In genomic region chr3:18482006-18482405, GRCm38 (mm10) we compare ENCODE assay signal across 19 mouse cellular contexts.
DNase-seq lines count a peak whose midpoint lies in the region; ATAC-seq lines count a peak whose summit lies in the region.
"Had no signal": no experiment of that assay in that cellular context is flagged by ENCODE, and none has a peak within 500 bp of the region (broad histone marks: within the 10 kb centered on the region; RNA-seq: fewer than 3 reads in every experiment).

No protein-coding gene starts in this region.

- H3K4me2 ChIP-seq in lung, embryonic 16.5 days (ENCODE audit: low read depth, low read length), result no peak overlapping the region
- H3K4me2 ChIP-seq: embryonic facial prominence, embryonic 13.5 days; forebrain, embryonic 12.5 days; heart, embryonic 13.5 days; hindbrain, embryonic 13.5 days had no signal

- H3K4me1 ChIP-seq in lung, embryonic 16.5 days (replicated peaks; ENCODE audit: control insufficient read depth, insufficient read depth, low read length), result no peaks in the 10 kb centered on the region
- H3K4me1 ChIP-seq: embryonic facial prominence, embryonic 13.5 days; forebrain, embryonic 12.5 days; heart, embryonic 13.5 days; hindbrain, embryonic 13.5 days had no signal

- H3K27me3 ChIP-seq in lung, embryonic 16.5 days (ENCODE audit: control insufficient read depth, insufficient read depth, low read depth, low read length), result no peaks in the 10 kb centered on the region
- H3K27me3 ChIP-seq: embryonic facial prominence, embryonic 13.5 days; forebrain, embryonic 12.5 days; heart, embryonic 13.5 days; hindbrain, embryonic 13.5 days had no signal

- H3K9ac ChIP-seq in lung, embryonic 16.5 days (ENCODE audit: low read length), result no peak overlapping the region
- H3K9ac ChIP-seq: embryonic facial prominence, embryonic 13.5 days; forebrain, embryonic 12.5 days; heart, embryonic 13.5 days; hindbrain, embryonic 13.5 days had no signal

- H3K36me3 ChIP-seq in lung, embryonic 16.5 days (ENCODE audit: control insufficient read depth, insufficient read depth, low read length), result no peaks in the 10 kb centered on the region
- H3K36me3 ChIP-seq: embryonic facial prominence, embryonic 13.5 days; forebrain, embryonic 12.5 days; heart, embryonic 13.5 days; hindbrain, embryonic 13.5 days had no signal

- H3K27ac ChIP-seq in lung, embryonic 16.5 days (ENCODE audit: low read length), result peak overlapping the region; percentile 31; the same call in 1 of the 2 replicates
- H3K27ac ChIP-seq: embryonic facial prominence, embryonic 13.5 days; forebrain, embryonic 12.5 days; heart, embryonic 13.5 days; hindbrain, embryonic 13.5 days had no signal

- ATAC-seq in lung, embryonic 16.5 days (ENCODE audit: low read depth), result peak; percentile 82
- ATAC-seq: forebrain, embryonic 16.5 days had no signal

- H3K9me3 ChIP-seq in lung, embryonic 16.5 days (ENCODE audit: control insufficient read depth, low read length), result no peaks in the 10 kb centered on the region
- H3K9me3 ChIP-seq: heart, embryonic 13.5 days had no signal

- WGBS in lung, embryonic 16.5 days, result 56% methylated on average over 2 of the region's 2 CpGs

- H3K4me3 ChIP-seq in lung, embryonic 16.5 days (ENCODE audit: low read length), result no peak overlapping the region
- H3K4me3 ChIP-seq: embryonic facial prominence, embryonic 13.5 days; forebrain, embryonic 12.5 days; heart, embryonic 13.5 days; hindbrain, embryonic 13.5 days had no signal

- peak; percentile 30 for DNase-seq in kidney, adult 9 months
- no peak for DNase-seq in kidney, postnatal 4 days
- DNase-seq in kidney, postnatal 14 days, result peak; percentile 16
- DNase-seq in kidney, postnatal 10 days, result no peak
- DNase-seq in lung, postnatal 10 days, result no peak
- no peak for DNase-seq in spleen, postnatal 10 days (ENCODE audit: low spot score in 2 of 2)
- DNase-seq: adrenal gland, adult 2 months; adrenal gland, postnatal 25 days; cerebellum, adult 18-20 months; cerebellum, adult 9-11 months; cerebellum, postnatal 36 days; gastrocnemius, postnatal 10 days; heart, postnatal 4 days had no signal

Comparison
In these comparisons a context has a peak if more than half of its experiments do, and no peak if none do; other contexts are left out.
1. DNase-seq: peak in kidney, adult 9 months (single experiment) and kidney, postnatal 14 days (single experiment); none in kidney, postnatal 4 days (0 of 2), kidney, postnatal 10 days (single experiment), lung, postnatal 10 days (single experiment) and spleen, postnatal 10 days (0 of 2).